Mouse (Mus musculus) heart, adult 2 months (tissue): ENCODE measurements at regions not wholly inside any gene's neighbourhood (a gene's known extent, or its start where the extent isn't known, plus 50 kb on each side); places are given as distances from the start of the nearest gene placed in this dataset.

Experiments used
- DNase-seq, 2 experiments: peaks; one replicate each; pipeline ENCODE4 v3.0.0; 2021
- H3K27ac ChIP-seq: fragments of 200-600 bp; 2 replicates; pipeline ENCODE4 v1.8.1; 2022
- H3K27me3 ChIP-seq: fragments of 200-500 bp; 2 replicates; pipeline ENCODE4 v1.6.1; 2012; ENCODE audit warnings: mild to moderate bottlenecking, low read length, inconsistent platforms, mixed read lengths; ENCODE audit not compliant: control insufficient read depth, insufficient read depth
- H3K36me3 ChIP-seq: fragments of 200-500 bp; 2 replicates; pipeline ENCODE4 v1.6.1; 2012; ENCODE audit warnings: low read length, inconsistent platforms; ENCODE audit not compliant: control insufficient read depth, insufficient read depth
- H3K4me1 ChIP-seq: fragments of 200-500 bp; 2 replicates; pipeline ENCODE4 v1.6.1; 2011; ENCODE audit warnings: low read length; ENCODE audit not compliant: control insufficient read depth, insufficient read depth
- H3K4me3 ChIP-seq: fragments of 200-600 bp; 2 replicates; pipeline ENCODE4 v1.8.1; 2022
- H3K79me2 ChIP-seq: fragments of 200-500 bp; replicated peaks from 2 replicates; pipeline ENCODE4 v1.6.1; 2012; ENCODE audit warnings: mild to moderate bottlenecking, inconsistent platforms, low read length, moderate library complexity, mixed read lengths; ENCODE audit not compliant: control insufficient read depth, insufficient read depth
- H3K9ac ChIP-seq: fragments of 200-500 bp; 2 replicates; pipeline ENCODE4 v1.6.1; 2012; ENCODE audit warnings: low read depth, mild to moderate bottlenecking, control low read depth, inconsistent platforms, low read length, mixed read lengths
- CTCF ChIP-seq: fragments of 200-600 bp; IDR thresholded peaks from 2 replicates; pipeline ENCODE4 v1.8.1; 2022; ENCODE audit warnings: antibody characterized with exemption, mild to moderate bottlenecking, moderate library complexity
- EP300 ChIP-seq: fragments of 200-500 bp; IDR thresholded peaks from 2 replicates; pipeline ENCODE4 v1.6.1; 2011; ENCODE audit warnings: low read depth, low read length, control low read depth; ENCODE audit not compliant: insufficient read depth
- POLR2A ChIP-seq: fragments of 200-500 bp; IDR thresholded peaks from 2 replicates; pipeline ENCODE4 v1.6.1; 2011; ENCODE audit warnings: mild to moderate bottlenecking, low read depth, low read length, control low read depth; ENCODE audit not compliant: insufficient read depth
- WGBS: fragments of 180-500 bp; shearing (Covaris S2); methylation state at CpG from one replicate; pipeline ENCODE4 v1.1.7; 2018; 5-methylcytosine and 5-hydroxymethylcytosine counted together
- intact Hi-C: fragments of 180-260 bp; cut with DNase I; formaldehyde crosslinking; loops from one replicate; pipeline ENCODE4 v1.15.1; 2025

DNA sequence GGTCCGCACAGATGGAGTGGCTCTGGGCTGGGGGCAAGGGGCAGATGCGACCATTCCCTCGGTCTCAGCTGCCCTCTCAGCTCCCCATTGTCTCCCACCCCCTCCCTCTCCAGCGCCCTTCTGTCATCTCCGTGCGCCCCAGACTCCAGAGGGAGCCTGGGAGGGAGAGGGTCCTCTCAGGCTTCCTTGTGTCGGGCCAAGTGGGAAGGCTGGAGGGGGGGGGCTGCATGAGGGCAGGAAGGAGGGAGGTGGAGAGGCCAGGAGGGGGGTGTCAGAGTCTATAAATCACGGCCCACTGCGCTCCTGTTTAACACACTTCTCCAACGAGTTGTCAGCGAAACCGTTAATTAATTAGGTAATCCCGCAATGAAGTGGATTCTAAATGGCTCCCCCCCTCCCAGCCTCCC lies 127.2 kb upstream of the Lhx5 start:
- H3K79me2 ChIP-seq, result no peaks in the 10 kb centered on the region
- no peak for DNase-seq
- intact Hi-C loops, result no loop called here
- WGBS, result 23% methylated on average over 13 of the region's 13 CpGs
- no peaks in the 10 kb centered on the region for H3K4me1 ChIP-seq
- no peak for TF ChIP-seq CTCF
- TF ChIP-seq EP300, result no peak
- TF ChIP-seq POLR2A, result no peak
- H3K4me3 ChIP-seq, result no peak overlapping the region
- no peaks in the 10 kb centered on the region for H3K36me3 ChIP-seq
- H3K27me3 ChIP-seq, result peaks cover 24% of the 10 kb centered on the region
- H3K9ac ChIP-seq, result no peak overlapping the region
- no peak overlapping the region for H3K27ac ChIP-seq

DNA sequence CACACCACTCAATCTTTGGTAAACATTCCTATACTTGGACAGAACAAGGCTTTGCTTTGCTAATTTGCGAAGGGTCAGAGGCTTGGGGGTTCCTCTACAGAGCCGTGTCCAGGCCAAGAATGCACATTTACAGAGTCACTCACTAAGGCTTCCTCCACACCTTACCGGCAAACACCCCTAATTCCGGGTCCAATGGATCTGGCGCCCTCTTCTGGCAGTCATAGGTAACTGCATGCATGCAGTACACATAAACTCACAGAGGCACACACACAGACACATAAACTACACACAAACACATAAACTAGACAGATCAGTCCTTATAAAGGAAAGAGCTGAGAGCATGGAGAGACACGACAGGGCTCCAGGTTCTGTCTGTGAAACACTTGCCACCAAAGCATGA lies 119.2 kb upstream of the Lhx5 start:
- WGBS, result 87% methylated on average over 6 of the region's 6 CpGs
- no peaks in the 10 kb centered on the region for H3K27me3 ChIP-seq
- intact Hi-C loops, result no loop called here

DNA sequence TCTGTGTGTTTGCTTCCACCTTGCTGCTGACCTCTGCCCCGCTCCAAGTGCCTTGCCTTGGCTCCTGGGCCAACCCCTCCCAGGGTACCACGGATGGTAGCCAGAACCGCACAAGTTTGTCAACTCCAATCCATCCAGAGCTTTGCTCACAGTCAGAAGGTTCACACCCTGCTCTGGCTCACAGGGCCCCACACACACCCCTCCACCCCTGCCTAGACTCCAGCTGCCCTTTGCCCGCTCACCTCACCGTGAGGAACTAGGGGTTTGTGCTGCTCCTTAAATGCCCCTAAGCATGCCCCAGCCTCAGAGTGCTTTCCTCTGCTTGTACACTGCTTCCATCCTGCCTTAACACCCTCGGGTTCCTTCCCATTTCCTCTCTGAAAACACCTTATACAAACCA lies 117.5 kb upstream of the Lhx5 start:
- TF ChIP-seq POLR2A (no peak), EP300 (no peak), CTCF (no peak)
- H3K4me1 ChIP-seq, result no peaks in the 10 kb centered on the region
- intact Hi-C loops, result no loop called here

More for the DNA sequence above, 119.2 kb upstream of the Lhx5 start:
- no peak for DNase-seq
- no peaks in the 10 kb centered on the region for H3K36me3 ChIP-seq
- H3K27ac ChIP-seq, result no peak overlapping the region
- H3K4me3 ChIP-seq, result no peak overlapping the region
- TF ChIP-seq CTCF, result peak; percentile 48
- no peak for TF ChIP-seq EP300
- H3K79me2 ChIP-seq, result no peaks in the 10 kb centered on the region
- no peaks in the 10 kb centered on the region for H3K4me1 ChIP-seq
- no peak overlapping the region for H3K9ac ChIP-seq

DNA sequence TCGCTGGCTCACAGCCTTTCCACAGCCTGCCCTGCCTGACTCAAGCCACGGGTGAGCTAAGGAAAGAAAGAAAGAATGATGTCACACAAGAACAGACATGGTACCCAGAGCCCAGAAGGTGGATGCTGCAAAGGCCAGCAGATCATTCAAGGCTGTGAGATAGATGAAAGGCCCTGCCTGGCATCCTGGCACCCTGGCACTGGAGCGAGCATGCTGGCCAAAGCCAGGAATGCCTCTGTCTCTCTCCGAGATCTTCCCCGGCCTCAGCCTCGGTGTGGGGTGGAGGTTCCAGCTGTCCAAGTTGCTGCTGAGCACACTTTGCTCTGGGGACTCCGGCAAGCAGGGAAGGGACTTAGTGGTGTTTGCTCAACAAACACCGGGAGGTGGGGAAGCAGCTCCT lies 116.4 kb upstream of the Lhx5 start:
- 50% methylated on average over 8 of the region's 8 CpGs for WGBS
- TF ChIP-seq EP300 (no peak), CTCF (no peak), POLR2A (no peak)

More for the DNA sequence above, 117.5 kb upstream of the Lhx5 start:
- Histone ChIP-seq H3K4me3 (no peak overlapping the region), H3K27me3 (no peaks in the 10 kb centered on the region), H3K27ac (no peak overlapping the region), H3K9ac (no peak overlapping the region), H3K36me3 (no peaks in the 10 kb centered on the region), H3K79me2 (no peaks in the 10 kb centered on the region)
- no peak for DNase-seq
- 71% methylated on average over 6 of the region's 6 CpGs for WGBS

DNA sequence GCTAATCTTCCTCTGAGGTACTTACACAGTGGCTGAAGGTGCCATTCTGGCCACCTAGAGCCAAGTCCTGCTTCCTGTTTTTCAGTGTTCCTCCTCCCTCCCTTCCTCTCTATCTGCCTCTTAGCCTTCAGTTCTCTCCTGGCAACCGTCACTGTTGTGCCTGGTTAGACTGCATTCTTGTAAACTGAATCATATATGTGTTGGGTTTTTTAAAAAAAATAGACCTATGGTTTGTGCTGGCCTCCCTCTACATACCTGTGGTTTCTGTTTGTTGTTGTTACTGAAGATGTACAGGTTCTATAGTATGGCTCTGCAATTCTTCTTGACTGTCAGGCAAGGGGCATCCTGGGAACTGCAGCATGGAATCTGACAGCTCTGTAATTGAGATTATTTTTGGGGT lies 112.5 kb upstream of the Lhx5 start:
- Histone ChIP-seq H3K79me2 (no peaks in the 10 kb centered on the region), H3K27ac (no peak overlapping the region), H3K4me3 (no peak overlapping the region), H3K4me1 (no peaks in the 10 kb centered on the region), H3K9ac (no peak overlapping the region), H3K36me3 (no peaks in the 10 kb centered on the region), H3K27me3 (peaks cover 4% of the 10 kb centered on the region; the same call in 1 of the 2 replicates)
- 4% methylated on average over 1 of the region's 1 CpGs for WGBS
- DNase-seq, result no peak
- intact Hi-C loops, result no loop called here
- no peak for TF ChIP-seq CTCF
- no peak for TF ChIP-seq POLR2A
- TF ChIP-seq EP300, result no peak

More for the DNA sequence above, 116.4 kb upstream of the Lhx5 start:
- H3K4me1 ChIP-seq, result no peaks in the 10 kb centered on the region
- H3K9ac ChIP-seq, result no peak overlapping the region
- intact Hi-C loops, result no loop called here
- no peak overlapping the region for H3K27ac ChIP-seq
- no peak overlapping the region for H3K4me3 ChIP-seq
- DNase-seq, result no peak
- H3K79me2 ChIP-seq, result no peaks in the 10 kb centered on the region
- H3K27me3 ChIP-seq, result no peaks in the 10 kb centered on the region
- H3K36me3 ChIP-seq, result no peaks in the 10 kb centered on the region

DNA sequence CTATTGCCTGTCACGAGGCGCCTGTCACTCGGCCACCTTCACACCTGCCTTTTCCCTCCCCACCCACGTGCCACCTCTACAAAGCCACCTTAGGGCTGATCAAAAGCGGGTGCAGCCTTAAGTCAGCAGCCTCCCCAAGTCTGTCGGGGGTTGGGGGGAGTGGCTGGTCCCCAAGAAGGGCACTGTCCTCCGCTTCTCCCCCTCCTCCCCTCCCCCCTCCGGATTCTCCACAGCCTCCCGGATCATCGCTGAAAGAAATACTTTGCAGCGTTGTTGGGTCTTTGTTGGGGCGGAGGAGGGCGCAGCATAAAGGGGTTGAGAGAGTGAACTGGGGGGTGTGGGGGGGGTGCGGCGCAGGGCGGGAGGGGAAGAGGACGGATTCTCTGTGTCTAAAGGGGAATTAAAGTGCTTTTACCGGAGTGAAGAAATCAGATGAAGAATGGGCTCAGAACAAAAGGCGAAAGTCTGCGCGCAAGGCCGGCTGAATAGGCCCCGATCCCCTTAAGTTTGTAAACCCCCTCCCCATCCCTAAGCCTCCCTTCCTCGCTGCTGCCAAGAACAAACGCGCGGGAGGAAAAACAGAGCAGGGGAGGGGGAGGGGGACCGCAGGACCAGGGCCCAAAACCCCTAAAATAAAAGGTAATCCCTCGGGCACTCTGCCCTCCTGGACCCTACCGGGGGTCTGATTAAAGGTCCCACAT lies 109.3 kb upstream of the Lhx5 start:
- Histone ChIP-seq H3K9ac (no peak overlapping the region), H3K4me1 (no peaks in the 10 kb centered on the region), H3K27me3 (peaks cover 4% of the 10 kb centered on the region; the same call in 1 of the 2 replicates), H3K4me3 (no peak overlapping the region), H3K36me3 (no peaks in the 10 kb centered on the region), H3K79me2 (no peaks in the 10 kb centered on the region), H3K27ac (no peak overlapping the region)
- 3% methylated on average over 30 of the region's 30 CpGs for WGBS
- TF ChIP-seq EP300, result no peak
- no peak for TF ChIP-seq POLR2A
- no peak for TF ChIP-seq CTCF
- DNase-seq, result no peak
- intact Hi-C loops, result no loop called here
